Mouse (Mus musculus) forelimb bud, embryonic 11.5 days (tissue): ENCODE measurements at regions not wholly inside any gene's neighbourhood (a gene's known extent, or its start where the extent isn't known, plus 50 kb on each side); places are given as distances from the start of the nearest gene placed in this dataset.

Experiments used
- DNase-seq: peaks from one replicate; pipeline ENCODE4 v3.0.0-alpha.2; 2012; ENCODE audit warnings: low read depth, low spot score

DNA sequence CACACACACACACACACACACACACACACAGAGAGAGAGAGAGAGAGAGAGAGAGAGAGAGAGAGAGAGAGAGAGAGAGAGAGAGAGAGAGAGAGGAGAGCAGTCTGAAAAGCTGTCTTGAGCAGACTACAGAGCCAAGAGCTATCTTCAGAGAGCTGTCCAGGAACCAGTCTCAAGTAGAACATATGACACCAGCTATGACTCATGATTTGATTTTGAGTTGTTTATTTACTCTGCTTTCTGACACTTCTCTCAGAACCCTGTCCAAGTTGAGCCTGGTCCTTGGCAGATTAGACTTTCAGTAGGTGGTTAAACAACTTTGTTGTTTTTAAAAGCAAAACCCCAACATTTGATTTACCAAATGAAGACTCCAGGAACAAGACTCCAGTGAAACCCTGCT, 420.8 kb upstream of the Lcorl start:
- no peak for DNase-seq

- no peak for DNase-seq
Observed at GRCm38 (mm10) chr5:46256730-46257129, 399.3 kb upstream of the Lcorl start.

DNA sequence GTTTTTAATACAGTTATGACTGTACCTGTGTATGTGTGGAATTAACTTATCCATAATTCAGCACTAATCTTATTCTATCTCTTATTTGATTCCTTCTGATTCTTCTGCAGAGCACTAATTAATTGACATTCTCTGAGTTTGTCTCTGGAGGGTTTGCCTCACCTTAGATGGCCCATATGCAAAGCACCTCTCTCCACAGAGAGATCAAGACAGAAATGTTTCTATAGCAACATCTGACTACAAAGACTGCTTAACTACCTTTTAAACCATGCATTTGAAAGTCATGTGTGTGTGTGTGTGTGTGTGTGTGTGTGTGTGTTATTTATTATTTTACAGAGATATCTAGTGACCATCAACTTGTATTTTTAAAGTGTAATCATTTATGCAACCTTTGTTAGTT, 396.5 kb upstream of the Lcorl start:
- DNase-seq = no peak

DNA sequence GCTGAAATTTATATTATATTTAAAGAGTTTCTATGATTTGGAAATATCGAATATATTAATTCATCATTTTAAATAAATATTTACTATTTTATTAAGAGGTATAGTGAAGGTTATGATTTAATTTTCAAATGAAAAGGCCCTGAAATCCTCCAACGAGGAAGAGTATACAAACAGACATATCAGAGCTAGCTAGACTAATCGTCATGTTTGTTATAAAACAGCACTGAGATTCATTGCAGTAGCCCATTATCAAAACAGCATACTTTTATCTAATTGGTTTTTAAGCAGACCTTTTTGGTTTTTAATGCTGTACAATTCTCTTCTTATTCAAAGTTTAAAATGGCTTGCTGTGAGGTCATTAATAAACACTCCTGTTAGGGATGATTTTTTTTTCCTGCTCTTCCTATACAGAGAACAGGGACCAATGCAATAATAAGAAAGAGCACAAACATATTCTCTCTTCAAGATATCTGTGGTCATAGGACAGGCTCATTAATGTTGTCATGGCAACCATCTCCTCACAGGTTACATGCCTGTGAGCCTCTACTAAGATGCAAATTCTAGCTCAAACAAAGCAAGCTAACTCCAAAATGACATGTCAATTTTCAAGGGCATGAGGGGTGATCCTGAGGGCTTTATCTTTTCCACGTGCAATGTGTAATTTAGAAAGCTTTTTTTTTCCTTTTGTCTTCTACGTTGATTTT, 378.1 kb upstream of the Lcorl start:
- no peak for DNase-seq

DNA sequence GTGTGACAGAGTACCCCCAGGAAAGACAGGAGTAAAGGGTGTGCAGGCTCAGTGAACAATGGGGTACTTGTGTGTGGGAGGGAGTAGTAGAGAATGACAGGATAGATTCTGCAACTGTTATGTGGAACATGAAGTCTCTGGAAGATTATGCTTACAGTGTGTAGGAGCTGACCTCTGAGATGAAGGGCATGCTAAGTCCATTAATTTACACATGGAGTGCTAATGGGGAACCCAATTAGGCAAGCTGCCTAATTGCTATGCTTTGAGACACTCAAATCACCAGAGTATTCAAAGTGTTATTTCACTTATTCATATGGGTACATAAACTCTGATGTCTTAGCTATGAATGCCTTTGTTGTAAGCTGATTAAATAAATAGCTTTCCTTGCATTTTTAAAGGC, 375.4 kb upstream of the Lcorl start:
- no peak for DNase-seq

GRCm38 (mm10) chr5:46228667-46229066, 371.3 kb upstream of the Lcorl start:
- DNase-seq = no peak

DNA sequence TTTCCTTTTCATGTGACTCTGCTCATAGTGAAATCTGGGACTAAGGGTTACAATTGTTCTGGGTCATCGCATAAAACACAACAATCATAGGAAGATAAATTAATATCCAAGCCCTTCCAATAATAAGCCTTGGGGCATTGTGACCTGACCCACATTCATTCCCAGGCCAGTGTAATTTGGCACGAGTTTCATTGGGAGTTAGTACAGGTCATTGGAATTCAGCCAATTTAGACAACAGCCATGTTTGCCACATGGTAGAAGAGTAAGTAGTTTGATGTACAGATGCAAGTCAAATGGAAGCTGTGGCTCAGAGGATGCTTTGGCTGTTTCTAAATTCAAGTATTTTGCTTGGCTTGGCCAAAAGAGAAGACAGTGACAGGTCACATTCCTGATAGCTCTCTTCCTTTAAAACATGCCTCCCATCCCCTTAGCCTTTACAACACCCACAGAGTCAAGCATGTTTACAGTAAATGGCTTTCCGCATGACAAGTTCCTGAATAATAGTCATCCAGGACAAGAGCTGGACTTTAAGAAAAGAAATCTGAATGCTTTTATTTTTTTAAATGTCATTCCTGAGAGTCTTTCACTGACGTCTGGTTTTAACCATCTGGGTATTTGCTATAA, 355.5 kb upstream of the Lcorl start:
- no peak for DNase-seq

GRCm38 (mm10) chr5:46209076-46209475, 351.7 kb upstream of the Lcorl start:
- no peak for DNase-seq

DNA sequence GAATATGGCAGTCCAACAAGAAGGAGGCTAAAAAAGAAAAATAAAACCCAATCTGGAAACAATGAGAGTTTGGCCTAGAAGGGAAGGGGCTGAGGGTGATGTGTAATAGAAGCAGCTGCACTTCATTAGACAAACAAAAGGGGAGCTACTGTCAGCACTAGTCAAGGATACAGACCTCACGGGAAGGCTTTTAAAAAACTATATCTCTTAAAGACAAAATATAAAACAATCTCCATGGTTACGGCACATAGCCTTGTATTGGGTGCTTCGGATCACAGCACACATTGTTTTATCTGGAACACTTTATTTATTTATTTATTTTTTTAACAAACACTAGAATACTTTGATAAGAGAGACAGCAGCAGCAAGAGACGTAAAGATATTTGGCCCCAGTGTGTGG, 346.3 kb upstream of the Lcorl start:
- DNase-seq = no peak

- DNase-seq = no peak
Observed at GRCm38 (mm10) chr5:46202457-46202772, 345.0 kb upstream of the Lcorl start.

- no peak for DNase-seq
Observed at GRCm38 (mm10) chr5:46201639-46202456, 344.4 kb upstream of the Lcorl start.

DNA sequence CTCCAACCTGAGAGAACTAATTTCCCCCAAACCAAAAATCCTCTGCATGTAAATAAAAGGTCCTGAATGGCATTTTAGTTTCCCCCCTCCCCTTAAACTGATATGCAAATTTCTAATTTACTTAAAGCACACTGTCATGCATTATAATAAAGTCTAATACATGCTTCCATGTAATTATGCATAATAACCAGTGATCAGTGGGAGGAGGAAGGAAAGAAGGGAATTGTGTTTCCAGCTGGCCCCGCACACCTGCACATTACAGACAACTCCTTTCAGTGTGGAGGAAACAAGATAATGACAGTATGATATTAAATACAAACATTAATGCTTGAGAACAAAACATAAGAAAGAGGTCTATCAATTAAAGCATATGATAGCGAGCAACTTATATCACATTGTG, 329.5 kb upstream of the Lcorl start:
- DNase-seq = no peak

DNA sequence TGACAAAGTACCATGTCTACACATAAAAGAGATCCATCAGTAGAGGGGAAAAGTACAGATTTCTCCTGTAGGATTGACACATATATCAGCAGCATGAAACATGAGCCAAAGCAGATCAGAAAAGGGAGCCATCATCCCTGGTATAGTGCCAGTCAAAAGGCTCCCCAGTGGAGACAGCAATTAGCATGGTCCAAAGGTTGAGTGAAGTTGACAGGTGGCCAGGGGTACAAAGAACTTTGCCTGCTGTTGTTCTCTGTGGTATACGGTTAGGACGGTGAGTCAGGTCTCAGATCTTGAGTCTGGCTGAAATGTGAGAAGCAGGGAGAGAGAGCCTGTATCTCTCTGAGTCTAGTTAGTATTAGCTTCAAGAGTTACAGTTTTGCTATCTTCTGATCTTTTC, 324.7 kb upstream of the Lcorl start:
- DNase-seq = peak; percentile 1

DNA sequence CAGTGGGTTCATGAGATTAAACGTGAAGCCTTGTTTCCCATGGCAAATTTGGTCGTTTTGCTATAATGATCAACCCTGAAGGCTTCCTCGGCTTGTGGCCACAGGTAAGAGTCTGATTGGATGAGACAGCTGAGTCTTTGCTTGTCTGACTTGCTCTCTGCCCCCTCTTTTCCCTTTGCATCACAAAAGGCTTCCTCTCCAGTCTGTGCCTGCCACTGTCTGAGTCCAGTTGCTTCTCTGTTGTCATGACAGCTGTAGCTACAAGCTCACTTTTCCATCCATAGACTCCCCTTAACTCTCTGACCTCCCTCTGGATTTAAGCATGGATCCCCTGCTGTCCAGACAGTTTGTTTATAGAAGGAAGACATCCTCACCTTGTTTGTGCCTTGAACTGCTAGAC, 314.9 kb upstream of the Lcorl start:
- no peak for DNase-seq

GRCm38 (mm10) chr5:46160774-46161173, 303.4 kb upstream of the Lcorl start:
- no peak for DNase-seq

DNA sequence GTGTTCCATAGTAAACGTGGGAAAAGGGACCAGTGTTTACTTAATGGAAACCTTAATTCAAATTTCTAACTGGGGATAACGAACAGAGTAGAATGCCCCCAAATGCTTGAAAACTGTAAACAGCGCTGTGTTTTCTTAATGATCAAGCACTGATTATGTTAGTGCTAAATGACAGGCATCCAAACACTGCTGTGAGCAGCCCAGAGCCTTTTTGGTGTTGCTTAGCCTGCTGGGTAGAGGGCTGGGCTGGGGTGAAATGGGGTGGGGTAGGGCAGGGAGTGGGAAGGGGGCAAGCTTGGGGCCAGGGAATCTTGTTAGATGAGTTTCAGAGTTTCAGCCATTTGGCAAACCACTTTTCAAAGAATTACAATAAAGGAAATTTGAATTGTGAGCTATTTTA, 294.6 kb upstream of the Lcorl start:
- DNase-seq = no peak

DNA sequence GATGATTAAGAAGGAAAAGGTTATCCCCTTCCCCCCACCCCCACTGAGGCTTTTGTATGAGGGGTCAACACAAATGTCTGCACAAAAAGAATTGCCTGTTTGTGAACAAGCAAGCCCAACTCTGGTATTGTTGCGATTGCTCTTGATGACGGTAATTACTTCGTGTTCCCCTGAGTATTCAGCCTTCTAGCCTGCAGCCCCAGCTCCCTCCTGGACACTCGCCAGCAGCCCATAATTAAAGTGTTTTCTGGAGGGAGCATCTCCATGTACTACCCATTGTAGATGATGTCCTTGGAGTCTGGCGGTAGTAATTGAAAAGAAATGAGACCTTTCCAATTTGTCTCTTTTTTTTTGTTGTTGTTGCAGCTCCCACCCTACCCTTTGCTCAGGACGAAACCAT, 293.4 kb upstream of the Lcorl start:
- DNase-seq = no peak

GRCm38 (mm10) chr5:46149851-46150615, 292.6 kb upstream of the Lcorl start:
- no peak for DNase-seq

GRCm38 (mm10) chr5:46139024-46139423, 281.6 kb upstream of the Lcorl start:
- no peak for DNase-seq

- DNase-seq = peak; percentile 26
Observed at GRCm38 (mm10) chr5:46137695-46138094, 280.3 kb upstream of the Lcorl start.

DNA sequence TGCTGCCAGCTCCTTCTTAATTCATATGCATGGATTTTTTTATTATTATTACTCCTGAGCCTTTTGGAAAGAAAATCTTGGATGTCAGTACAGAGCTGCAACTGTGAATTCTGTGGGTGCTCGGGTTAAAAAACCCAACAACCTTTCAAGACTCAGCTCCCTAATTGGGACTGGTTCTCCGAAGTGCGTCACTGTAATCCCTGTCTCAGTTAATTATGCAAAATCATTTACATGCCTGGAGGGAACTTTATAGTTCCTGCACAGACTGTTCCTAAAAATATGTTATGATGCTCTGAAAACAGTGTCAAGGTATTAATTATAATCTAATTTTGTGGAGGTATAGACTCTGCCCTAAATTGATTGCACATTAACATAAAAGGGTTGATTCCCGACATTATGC, 250.6 kb upstream of the Lcorl start:
- no peak for DNase-seq

DNA sequence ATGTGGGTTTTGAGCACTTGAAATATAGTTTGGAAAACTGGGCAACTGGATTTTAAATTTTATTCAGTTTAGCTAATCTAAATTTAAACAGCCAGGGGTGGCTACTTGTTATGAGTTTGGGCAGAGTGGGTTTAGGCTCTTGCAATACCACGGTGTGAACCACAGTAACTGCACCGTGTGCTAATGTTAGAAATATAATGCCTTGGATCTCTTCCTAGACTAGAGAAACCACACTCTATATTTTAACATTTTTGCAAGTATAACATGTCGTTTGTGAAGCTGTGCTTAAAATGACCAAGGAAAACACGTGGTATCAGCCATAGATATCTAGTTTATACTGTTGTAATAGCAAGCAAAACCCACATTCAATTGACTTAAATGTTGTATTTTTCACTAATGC, 245.9 kb upstream of the Lcorl start:
- DNase-seq = no peak
